26 mouse cellular contexts compared by ENCODE assay signal in the genomic region with DNA sequence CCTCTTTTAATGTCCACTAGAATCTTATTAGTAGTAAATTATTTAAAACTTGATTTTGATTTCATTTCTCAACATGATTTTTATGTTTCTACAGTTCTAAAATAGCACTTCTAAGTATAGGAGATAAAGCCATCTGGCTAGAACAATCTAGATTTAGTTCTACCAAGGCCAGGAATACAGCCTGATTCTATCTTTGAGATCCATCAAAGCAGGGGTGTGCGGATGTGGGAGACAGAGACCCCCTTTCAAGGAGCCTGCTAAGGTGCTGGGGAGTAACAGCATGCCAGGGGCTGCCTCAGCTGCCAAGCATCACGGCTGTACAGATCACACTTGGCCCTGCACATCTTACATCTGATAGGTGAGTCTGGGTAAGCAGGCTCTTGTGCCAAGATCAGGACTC. TPM values are rescaled to one million over a fixed set of nuclear protein-coding genes. Genes with fewer than 3 reads are reported as not detected.
DNase-seq lines count a peak whose midpoint lies in the region; ATAC-seq and TF ChIP-seq lines count a peak whose summit lies in the region.
"Had no signal": no experiment of that assay in that cellular context is flagged by ENCODE, and none has a peak within 500 bp of the region (broad histone marks: within the 10 kb centered on the region; RNA-seq: fewer than 3 reads in every experiment).

No protein-coding gene starts in this region.

- intact Hi-C loops in left cerebral cortex, postnatal 36 days (cut with DNase I): no loop called here

- H3K4me1 ChIP-seq in forebrain, postnatal 0 days (ENCODE audit: insufficient read depth): no peaks in the 10 kb centered on the region
- H3K4me1 ChIP-seq in forebrain, embryonic 13.5 days: peaks cover 9% of the 10 kb centered on the region
- peaks cover 15% of the 10 kb centered on the region for H3K4me1 ChIP-seq in hindbrain, embryonic 10.5 days (replicated peaks)
- H3K4me1 ChIP-seq: embryonic facial prominence, embryonic 12.5 days had no signal

- no peaks in the 10 kb centered on the region for H3K36me3 ChIP-seq in forebrain, postnatal 0 days (ENCODE audit: insufficient read depth)
- no peaks in the 10 kb centered on the region for H3K36me3 ChIP-seq in forebrain, embryonic 13.5 days (ENCODE audit: poor library complexity, severe bottlenecking)
- H3K36me3 ChIP-seq in hindbrain, embryonic 10.5 days: no peaks in the 10 kb centered on the region
- H3K36me3 ChIP-seq: embryonic facial prominence, embryonic 10.5 days; embryonic facial prominence, embryonic 12.5 days; G1E had no signal

- H3K4me2 ChIP-seq in forebrain, postnatal 0 days (ENCODE audit: low read depth): no peak overlapping the region
- no peak overlapping the region for H3K4me2 ChIP-seq in forebrain, embryonic 13.5 days
- H3K4me2 ChIP-seq: embryonic facial prominence, embryonic 12.5 days had no signal

- H3K9ac ChIP-seq in forebrain, postnatal 0 days: no peak overlapping the region
- H3K9ac ChIP-seq in forebrain, embryonic 13.5 days: no peak overlapping the region
- H3K9ac ChIP-seq: embryonic facial prominence, embryonic 12.5 days had no signal

- H3K27me3 ChIP-seq in forebrain, postnatal 0 days (ENCODE audit: insufficient read depth, low read length): no peaks in the 10 kb centered on the region
- no peaks in the 10 kb centered on the region for H3K27me3 ChIP-seq in forebrain, embryonic 13.5 days
- no peaks in the 10 kb centered on the region for H3K27me3 ChIP-seq in hindbrain, embryonic 10.5 days (ENCODE audit: insufficient read depth, poor library complexity, severe bottlenecking)
- H3K27me3 ChIP-seq: CH12.LX; embryonic facial prominence, embryonic 12.5 days; Patski had no signal

- H3K9me3 ChIP-seq in forebrain, postnatal 0 days (ENCODE audit: low read length): no peaks in the 10 kb centered on the region
- no peaks in the 10 kb centered on the region for H3K9me3 ChIP-seq in forebrain, embryonic 13.5 days (replicated peaks)
- no peaks in the 10 kb centered on the region for H3K9me3 ChIP-seq in hindbrain, embryonic 10.5 days
- H3K9me3 ChIP-seq: embryonic facial prominence, embryonic 10.5 days; embryonic facial prominence, embryonic 12.5 days; G1E had no signal

- DNase-seq in forebrain, postnatal 0 days: no peak
- no peak for DNase-seq in layer of hippocampus, adult 2 months (ENCODE audit: low spot score in 2 of 2)
- DNase-seq in layer of hippocampus, adult 8-10 months (ENCODE audit: low spot score in 2 of 2): no peak
- DNase-seq in left cerebral cortex, postnatal 36 days (ENCODE audit: low spot score in 2 of 2): peak; percentile 18 to 25
- no peak for DNase-seq in left cerebral cortex, adult 8-10 months (ENCODE audit: low spot score in 2 of 2)
- DNase-seq in hindbrain, embryonic 10.5 days (ENCODE audit: low spot score): no peak
- DNase-seq: adrenal gland, adult 8-10 months; adrenal gland, postnatal 14 days; adrenal gland, postnatal 36 days; B cell, adult 2 months; cerebellum, adult 11 months; cerebellum, adult 18-20 months; cerebellum, adult 8-10 months; cerebellum, adult 9-11 months; cerebellum, postnatal 14 days; cerebellum, postnatal 36 days had no signal

- H3K4me3 ChIP-seq in forebrain, postnatal 0 days (ENCODE audit: low read depth, low read length): no peak overlapping the region
- H3K4me3 ChIP-seq in forebrain, embryonic 13.5 days: no peak overlapping the region
- no peak overlapping the region for H3K4me3 ChIP-seq in layer of hippocampus, adult 2 months
- no peak overlapping the region for H3K4me3 ChIP-seq in hindbrain, embryonic 10.5 days
- H3K4me3 ChIP-seq: embryonic facial prominence, embryonic 10.5 days; embryonic facial prominence, embryonic 12.5 days had no signal

- H3K27ac ChIP-seq in forebrain, postnatal 0 days (ENCODE audit: low read depth, low read length): 0 out of 2 replicates have a peak overlapping the region, but pooled peaks have one; percentile 5
- H3K27ac ChIP-seq in forebrain, embryonic 13.5 days: no peak overlapping the region
- peak overlapping the region; percentile 33; the same call in 1 of the 2 replicates for H3K27ac ChIP-seq in layer of hippocampus, adult 2 months
- no peak overlapping the region for H3K27ac ChIP-seq in hindbrain, embryonic 10.5 days
- H3K27ac ChIP-seq: embryonic facial prominence, embryonic 10.5 days; embryonic facial prominence, embryonic 12.5 days had no signal

- ATAC-seq in forebrain, postnatal 0 days: no peak
- no peak for ATAC-seq in forebrain, embryonic 13.5 days
- ATAC-seq: activated CD4-positive, CD25-positive, alpha-beta regulatory T cell, adult 4 months; CD4-positive, CD25-positive, alpha-beta regulatory T cell, adult 4 months; forebrain, embryonic 14.5 days; forebrain, embryonic 16.5 days; Patski had no signal

- no peak for TF ChIP-seq CTCF in forebrain, postnatal 0 days (IDR thresholded peaks at IDR 0.05; ENCODE audit: low read depth)
- TF ChIP-seq CTCF in layer of hippocampus, adult 2 months (conservative IDR thresholded peaks at IDR 0.05): no peak

- WGBS in forebrain, postnatal 0 days: 60% methylated on average over 2 of the region's 2 CpGs
- 94% methylated on average over 2 of the region's 2 CpGs for WGBS in forebrain, embryonic 13.5 days
- 87% methylated on average over 2 of the region's 2 CpGs for WGBS in hindbrain, embryonic 10.5 days

RNA-seq across cellular contexts. Expression of gene Ssbp2, which starts 13.4 kb away (rescaled TPM):
- total RNA-seq in forebrain, postnatal 0 days (2014; rRNA removed): 167 and 234 TPM in 2 replicates
- 249 and 268 TPM in 2 replicates for polyA plus RNA-seq in forebrain, postnatal 0 days (2015; fragmentation: Nextera tagmentation; extraction: Ambion mirVana)
- polyA plus RNA-seq in forebrain, embryonic 13.5 days (2015; fragmentation: Nextera tagmentation; extraction: Ambion mirVana): 202 and 241 TPM in 2 replicates
- 100 to 1,000 TPM; 128 to 131 TPM for total RNA-seq in layer of hippocampus, adult 2 months (2021)
- total RNA-seq in layer of hippocampus, adult 8-10 months (2022): 100 to 1,000 TPM; 127 to 141 (median 133) TPM
- 100 to 1,000 TPM; 152 to 159 TPM for total RNA-seq in left cerebral cortex, postnatal 36 days (2021)
- 100 to 1,000 TPM; 145 to 156 (median 149) TPM for total RNA-seq in left cerebral cortex, adult 8-10 months (2022)
- polyA plus RNA-seq in hindbrain, embryonic 10.5 days (2016; fragmentation: Nextera tagmentation; extraction: Ambion mirVana): 135 and 137 TPM in 2 replicates

Comparison
In these comparisons a context has a peak if more than half of its experiments do, and no peak if none do; other contexts are left out.
1. DNase-seq: peak in left cerebral cortex, postnatal 36 days (2 of 2); none in forebrain, postnatal 0 days (single experiment), layer of hippocampus, adult 2 months (0 of 2), layer of hippocampus, adult 8-10 months (0 of 2), left cerebral cortex, adult 8-10 months (0 of 2) and hindbrain, embryonic 10.5 days (single experiment).
2. H3K27ac ChIP-seq: peak in forebrain, postnatal 0 days (single experiment) and layer of hippocampus, adult 2 months (single experiment); none in forebrain, embryonic 13.5 days (single experiment) and hindbrain, embryonic 10.5 days (single experiment).